Mouse (Mus musculus) brain, adult 2 months (tissue): ENCODE results near the gene Kcnip4.

Experiments used
- DNase-seq: peaks from one replicate; pipeline ENCODE4 v3.0.0; 2011; ENCODE audit warnings: low read depth, low spot score

Kcnip4 gene

GRCm38 (mm10) chr5:48890216-48890615 is 634.5 kb downstream of the Kcnip4 start:
- DNase-seq = no peak

- peak; percentile 65 for DNase-seq
These were observed 635.1 kb downstream of the Kcnip4 start for GRCm38 (mm10) chr5:48889395-48890194.

GRCm38 (mm10) chr5:48878081-48878480 is 646.6 kb downstream of the Kcnip4 start:
- DNase-seq = no peak

- no peak for DNase-seq
These were observed 660.3 kb downstream of the Kcnip4 start for GRCm38 (mm10) chr5:48864268-48864967.

- DNase-seq = no peak
These were observed 683.7 kb downstream of the Kcnip4 start for GRCm38 (mm10) chr5:48840971-48841370.

- DNase-seq = peak; percentile 11
These were observed 729.2 kb downstream of the Kcnip4 start for GRCm38 (mm10) chr5:48795526-48795925.

GRCm38 (mm10) chr5:48779376-48779775 is 745.3 kb downstream of the Kcnip4 start:
- DNase-seq = peak; percentile 73

GRCm38 (mm10) chr5:48748613-48749012 is 776.1 kb downstream of the Kcnip4 start:
- DNase-seq = no peak

GRCm38 (mm10) chr5:48737640-48738039 is 787.1 kb downstream of the Kcnip4 start:
- DNase-seq = peak; percentile 29

GRCm38 (mm10) chr5:48718166-48718565 is 806.5 kb downstream of the Kcnip4 start:
- DNase-seq = peak; percentile 66

- DNase-seq = peak; percentile 39
These were observed 818.7 kb downstream of the Kcnip4 start for GRCm38 (mm10) chr5:48705997-48706396.

GRCm38 (mm10) chr5:48687068-48687467 is 837.6 kb downstream of the Kcnip4 start:
- DNase-seq = peak; percentile 62

GRCm38 (mm10) chr5:48679733-48680595 is 844.7 kb downstream of the Kcnip4 start:
- DNase-seq = no peak

- DNase-seq = no peak
These were observed 862.2 kb downstream of the Kcnip4 start for GRCm38 (mm10) chr5:48662504-48662903.

GRCm38 (mm10) chr5:48659975-48660374 is 864.7 kb downstream of the Kcnip4 start:
- DNase-seq = no peak

GRCm38 (mm10) chr5:48650496-48650895 is 874.2 kb downstream of the Kcnip4 start:
- no peak for DNase-seq

- DNase-seq = no peak
These were observed 888.0 kb downstream of the Kcnip4 start for GRCm38 (mm10) chr5:48636675-48637074.

GRCm38 (mm10) chr5:48633631-48634030 is 891.1 kb downstream of the Kcnip4 start:
- DNase-seq = peak; percentile 57

GRCm38 (mm10) chr5:48623370-48623769 is 901.3 kb downstream of the Kcnip4 start:
- no peak for DNase-seq

GRCm38 (mm10) chr5:48606916-48607315 is 917.8 kb downstream of the Kcnip4 start:
- DNase-seq = peak; percentile 46

GRCm38 (mm10) chr5:48606281-48606680 is 918.4 kb downstream of the Kcnip4 start:
- DNase-seq = peak; percentile 85

GRCm38 (mm10) chr5:48599481-48600040 is 925.1 kb downstream of the Kcnip4 start:
- peak; percentile 27 for DNase-seq
